Mouse (Mus musculus) liver, embryonic 16.5 days (tissue): Measurements from ENCODE around the gene Supt20. TPM values are rescaled to one million over a fixed set of nuclear protein-coding genes. Genes with fewer than 3 reads are reported as not detected.

Experiments used
- ATAC-seq: fragments of 200-750 bp; cut with Nextera tagmentation; 2 replicates; pipeline ENCODE4 v1.8.0; 2017; ENCODE audit warnings: low read depth, mild to moderate bottlenecking, moderate number of reproducible peaks, moderate library complexity
- H3K27ac ChIP-seq: fragments of 300-500 bp; sonication (generic); 2 replicates; pipeline ENCODE4 v1.5.1; 2014; ENCODE audit warnings: mild to moderate bottlenecking, low read length
- H3K27me3 ChIP-seq: fragments of 300-500 bp; sonication (generic); 2 replicates; pipeline ENCODE4 v1.6.1; 2014; ENCODE audit warnings: low read depth, low read length, mixed read lengths; ENCODE audit not compliant: control insufficient read depth, insufficient read depth
- H3K36me3 ChIP-seq: fragments of 300-500 bp; sonication (generic); 2 replicates; pipeline ENCODE4 v1.6.1; 2014; ENCODE audit warnings: mild to moderate bottlenecking; ENCODE audit not compliant: control insufficient read depth, insufficient read depth
- H3K4me1 ChIP-seq: fragments of 300-500 bp; sonication (generic); 2 replicates; pipeline ENCODE4 v1.6.1; 2014; ENCODE audit warnings: low read depth, low read length, mixed read lengths; ENCODE audit not compliant: control insufficient read depth
- H3K4me2 ChIP-seq: fragments of 300-500 bp; sonication (generic); 2 replicates; pipeline ENCODE4 v1.6.1; 2014; ENCODE audit warnings: low read depth, low read length, mixed read lengths
- H3K4me3 ChIP-seq: fragments of 300-500 bp; sonication (generic); 2 replicates; pipeline ENCODE4 v1.5.1; 2014; ENCODE audit warnings: low read depth, mild to moderate bottlenecking, low read length
- H3K9ac ChIP-seq: fragments of 300-500 bp; sonication (generic); 2 replicates; pipeline ENCODE4 v1.6.1; 2014; ENCODE audit warnings: low read depth, low read length
- H3K9me3 ChIP-seq: fragments of 300-500 bp; sonication (generic); replicated peaks from 2 replicates; pipeline ENCODE4 v1.6.1; 2016; ENCODE audit warnings: low read length; ENCODE audit not compliant: control insufficient read depth
- WGBS: fragments of 180-500 bp; shearing (Covaris S2); extraction: QIAGEN DNeasy Blood & Tissue Kit; methylation state at CpG from one replicate; pipeline ENCODE4 v1.1.7; 2014; ENCODE audit not compliant: insufficient replicate concordance; 5-methylcytosine and 5-hydroxymethylcytosine counted together
- polyA plus RNA-seq: library from polyadenylated mRNA; unstranded; fragments of >200 nt; fragmentation: Nextera tagmentation; extraction: Ambion mirVana; gene quantifications from 2 replicates; pipeline ENCODE4 v1.2.1, GENCODE M21; 2015

Gene Supt20
- polyA plus RNA-seq, 1 experiment from 2014 or later = 30.2 TPM

- no peaks in the 10 kb centered on the region for H3K4me1 ChIP-seq
- no peak overlapping the region for H3K9ac ChIP-seq
- H3K27me3 ChIP-seq = no peaks in the 10 kb centered on the region
- H3K4me2 ChIP-seq = no peak overlapping the region
- H3K36me3 ChIP-seq = peaks cover 26% of the 10 kb centered on the region
- H3K9me3 ChIP-seq = no peaks in the 10 kb centered on the region
- no peak overlapping the region for H3K4me3 ChIP-seq
- no peak for ATAC-seq
- WGBS = 49% methylated on average over 3 of the region's 3 CpGs
- H3K27ac ChIP-seq = no peak overlapping the region
Measured at GRCm38 (mm10) chr3:54718947-54719346, 26.3 kb downstream of the Supt20 start.

DNA sequence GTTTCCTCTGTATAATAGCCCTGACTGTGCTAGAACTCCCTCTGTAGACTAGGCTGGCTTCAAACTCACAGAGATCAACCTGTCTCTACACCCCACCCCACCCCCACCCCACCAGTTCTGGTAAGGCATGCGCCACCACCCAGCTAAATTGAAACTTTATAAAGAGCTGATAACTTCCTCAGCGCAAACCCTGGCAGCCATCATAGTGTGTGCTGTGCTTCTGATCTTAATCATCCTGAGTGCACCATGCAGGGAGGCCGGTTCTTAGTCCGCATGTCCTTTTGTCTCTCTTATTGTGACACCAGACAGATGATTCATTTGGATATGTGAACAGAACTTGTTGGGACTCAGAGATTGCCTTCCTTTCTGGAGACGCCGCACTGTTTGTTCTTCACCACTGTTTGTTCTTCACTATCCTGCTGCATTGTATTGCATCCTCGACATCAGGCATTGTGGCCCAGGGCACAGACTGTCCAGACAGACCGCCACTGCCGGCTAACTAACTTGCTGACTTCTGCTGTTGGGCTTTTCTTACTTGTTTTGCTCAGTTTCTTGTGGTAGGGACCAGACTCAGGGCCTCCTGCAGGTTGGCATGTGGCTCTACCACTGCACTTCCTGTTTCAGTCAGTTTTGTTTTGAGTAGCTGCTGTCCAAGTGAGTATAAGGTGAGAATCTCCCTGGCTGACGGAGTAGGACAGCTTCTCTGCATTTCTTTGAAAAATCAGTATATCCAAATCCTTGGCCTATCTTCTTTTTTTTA lies 31.3 kb downstream of the Supt20 start:
- no peak overlapping the region for H3K4me2 ChIP-seq
- H3K27ac ChIP-seq = no peak overlapping the region
- 47% methylated on average over 10 of the region's 10 CpGs for WGBS
- H3K9me3 ChIP-seq = no peaks in the 10 kb centered on the region
- peaks cover 30% of the 10 kb centered on the region for H3K36me3 ChIP-seq
- H3K4me1 ChIP-seq = no peaks in the 10 kb centered on the region
- ATAC-seq = 0 out of 2 replicates have a peak, but pooled peaks have one; percentile 30
- H3K9ac ChIP-seq = no peak overlapping the region
- no peak overlapping the region for H3K4me3 ChIP-seq
- no peaks in the 10 kb centered on the region for H3K27me3 ChIP-seq

GRCm38 (mm10) chr3:54725344-54725743 lies 32.7 kb downstream of the Supt20 start:
- no peaks in the 10 kb centered on the region for H3K27me3 ChIP-seq
- no peak overlapping the region for H3K9ac ChIP-seq
- no peak overlapping the region for H3K4me2 ChIP-seq
- H3K4me3 ChIP-seq = no peak overlapping the region
- ATAC-seq = no peak
- peaks cover 42% of the 10 kb centered on the region for H3K36me3 ChIP-seq
- no peaks in the 10 kb centered on the region for H3K4me1 ChIP-seq
- no peak overlapping the region for H3K27ac ChIP-seq
- 52% methylated on average over 2 of the region's 2 CpGs for WGBS
- H3K9me3 ChIP-seq = no peaks in the 10 kb centered on the region

DNA sequence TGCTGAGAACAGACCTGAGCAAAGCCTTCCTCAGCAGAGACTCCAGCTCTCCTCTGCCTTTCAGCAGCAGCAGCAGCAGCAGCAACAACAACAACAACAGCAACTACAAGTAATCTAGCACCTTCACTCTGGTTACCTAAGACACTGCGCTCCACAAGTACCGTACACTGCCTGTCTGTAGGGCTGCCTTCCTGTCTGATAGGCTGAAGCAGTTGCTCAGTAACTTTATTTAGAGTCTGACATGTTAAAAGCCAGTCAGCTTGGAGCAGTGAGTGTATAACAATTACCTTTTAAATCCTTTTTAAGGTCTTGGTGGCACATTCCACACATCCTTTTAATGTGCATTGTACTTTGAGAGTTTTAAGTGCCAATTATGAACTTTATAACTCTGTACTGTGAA lies 35.0 kb downstream of the Supt20 start:
- ATAC-seq = no peak
- Histone ChIP-seq H3K4me2 (no peak overlapping the region), H3K9ac (no peak overlapping the region), H3K4me3 (no peak overlapping the region), H3K27me3 (no peaks in the 10 kb centered on the region), H3K4me1 (peaks cover 1% of the 10 kb centered on the region), H3K36me3 (peaks cover 54% of the 10 kb centered on the region), H3K27ac (no peak overlapping the region), H3K9me3 (no peaks in the 10 kb centered on the region)
- WGBS = 78% methylated on average over 2 of the region's 2 CpGs

- peaks cover 57% of the 10 kb centered on the region for H3K36me3 ChIP-seq
- no peak overlapping the region for H3K4me2 ChIP-seq
- no peak for ATAC-seq
- no peak overlapping the region for H3K9ac ChIP-seq
- H3K4me3 ChIP-seq = no peak overlapping the region
- WGBS = 90% methylated on average over 6 of the region's 6 CpGs
- H3K27ac ChIP-seq = no peak overlapping the region
- peaks cover 7% of the 10 kb centered on the region for H3K4me1 ChIP-seq
- no peaks in the 10 kb centered on the region for H3K9me3 ChIP-seq
- no peaks in the 10 kb centered on the region for H3K27me3 ChIP-seq
Measured at GRCm38 (mm10) chr3:54728100-54728499, 35.5 kb downstream of the Supt20 start.

DNA sequence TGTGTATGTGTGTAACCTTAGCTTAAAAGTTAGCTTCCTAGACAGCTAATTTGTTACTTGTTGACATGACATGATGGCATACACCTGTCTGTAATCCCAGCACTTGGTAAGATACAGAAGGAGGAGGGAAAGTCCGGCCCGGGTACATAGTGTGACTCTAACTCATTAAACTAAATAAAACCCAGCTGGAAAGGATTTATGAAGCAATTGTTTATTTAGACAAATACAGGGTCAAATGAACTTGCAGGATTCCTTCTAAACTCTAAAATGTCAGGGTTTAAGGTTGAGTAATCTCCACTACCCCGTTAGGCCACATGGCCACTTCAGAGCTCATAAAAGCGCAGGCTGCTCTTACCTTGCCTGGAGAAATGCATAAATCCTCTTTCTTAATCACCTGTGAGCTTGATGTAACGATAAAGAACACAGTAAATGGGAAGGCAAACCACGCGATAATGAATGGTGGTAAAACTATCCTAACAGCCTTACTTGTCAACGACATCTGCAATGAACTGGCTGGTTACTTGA lies 39.1 kb downstream of the Supt20 start:
- ATAC-seq = no peak
- Histone ChIP-seq H3K4me2 (no peak overlapping the region), H3K9ac (no peak overlapping the region), H3K27ac (no peak overlapping the region), H3K4me1 (peaks cover 23% of the 10 kb centered on the region), H3K4me3 (no peak overlapping the region), H3K27me3 (no peaks in the 10 kb centered on the region), H3K36me3 (peaks cover 51% of the 10 kb centered on the region), H3K9me3 (no peaks in the 10 kb centered on the region)
- 78% methylated on average over 8 of the region's 8 CpGs for WGBS

DNA sequence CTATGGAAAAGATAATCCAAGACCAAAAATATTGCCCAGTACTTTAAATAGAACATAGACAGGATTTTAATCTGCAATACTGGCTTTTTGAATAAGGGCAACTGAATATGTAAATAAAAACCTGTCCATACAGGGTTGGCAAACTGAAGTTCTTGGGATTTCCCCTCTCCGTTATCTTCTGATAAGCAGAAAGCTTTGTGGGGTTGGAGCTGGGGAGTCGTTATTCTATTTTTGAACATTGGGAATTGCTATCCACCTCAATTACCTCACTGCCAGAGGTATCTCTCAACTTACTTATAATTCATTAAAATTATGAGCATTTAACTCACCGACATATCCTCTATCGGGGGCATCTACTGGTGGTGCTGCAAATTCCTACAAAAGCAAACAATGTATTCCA lies 39.8 kb downstream of the Supt20 start:
- H3K9me3 ChIP-seq = no peaks in the 10 kb centered on the region
- no peak overlapping the region for H3K4me3 ChIP-seq
- H3K27ac ChIP-seq = no peak overlapping the region
- H3K36me3 ChIP-seq = peaks cover 47% of the 10 kb centered on the region
- no peak overlapping the region for H3K4me2 ChIP-seq
- no peak for ATAC-seq
- no peaks in the 10 kb centered on the region for H3K27me3 ChIP-seq
- 65% methylated on average over 4 of the region's 4 CpGs for WGBS
- peaks cover 23% of the 10 kb centered on the region for H3K4me1 ChIP-seq
- H3K9ac ChIP-seq = no peak overlapping the region

GRCm38 (mm10) chr3:54734411-54735246 lies 42.0 kb downstream of the Supt20 start:
- under 1% methylated on average over 80 of the region's 84 CpGs for WGBS
- Histone ChIP-seq H3K9me3 (no peaks in the 10 kb centered on the region), H3K4me3 (peak overlapping the region; percentile 90), H3K27ac (peak overlapping the region; percentile 100), H3K36me3 (peaks cover 26% of the 10 kb centered on the region), H3K9ac (peak overlapping the region; percentile 95), H3K27me3 (no peaks in the 10 kb centered on the region), H3K4me1 (peaks cover 23% of the 10 kb centered on the region), H3K4me2 (peak overlapping the region; percentile 98)
- peak; percentile 93 for ATAC-seq
